ENCODE assay signal across 19 mouse cellular contexts in the genomic region with DNA sequence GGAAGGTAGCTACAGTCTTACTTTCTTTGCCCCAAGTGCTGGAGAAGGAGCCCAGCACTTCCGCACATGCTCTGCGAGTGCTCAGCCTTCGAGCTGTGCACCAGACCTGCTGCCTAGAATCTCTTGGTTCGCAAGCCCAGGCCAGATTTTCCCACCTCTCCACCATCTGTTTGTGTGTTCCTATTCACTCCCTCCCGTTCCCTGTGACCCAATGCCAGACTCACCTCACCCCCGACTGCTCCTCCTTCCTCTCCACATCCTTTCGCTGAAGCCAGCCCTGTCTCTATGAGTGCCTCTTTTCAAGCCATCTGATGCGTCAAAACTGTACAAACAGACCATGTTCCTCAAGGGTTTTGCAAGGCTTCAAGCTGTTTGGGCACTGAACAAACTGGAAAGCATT.
DNase-seq lines count a peak whose midpoint lies in the region; ATAC-seq lines count a peak whose summit lies in the region.
"Had no signal": no experiment of that assay in that cellular context is flagged by ENCODE, and none has a peak within 500 bp of the region (broad histone marks: within the 10 kb centered on the region; RNA-seq: fewer than 3 reads in every experiment).

No protein-coding gene starts in this region.

- peak; percentile 89 for ATAC-seq in cerebellum, adult (ENCODE audit: insufficient number of reproducible peaks, low FRiP score, low TSS enrichment)
- ATAC-seq: activated CD4-positive, CD25-positive, alpha-beta regulatory T cell, adult 4 months; forebrain, embryonic 16.5 days; inflammation-experienced regulatory T-cells, adult 6 months; liver, embryonic 12.5 days; liver, postnatal 0 days had no signal

- no peak for DNase-seq in cerebellum, postnatal 4 days (ENCODE audit: low spot score in 2 of 2)
- DNase-seq in brain, adult 2 months (ENCODE audit: low read depth, low spot score) = peak; percentile 99
- peak; percentile 85 for DNase-seq in cerebellum, adult 8-10 months
- DNase-seq in cerebellum, postnatal 25 days = peak; percentile 86 to 91
- no peak for DNase-seq in lung, postnatal 10 days
- DNase-seq in lung, postnatal 14 days = no peak
- DNase-seq: adrenal gland, adult 2 months; gastrocnemius, adult 2 months; gastrocnemius, postnatal 36 days; heart, adult 2 months; heart, postnatal 14 days; kidney, adult 11 months; kidney, postnatal 14 days; liver, postnatal 0 days had no signal

Comparison
In these comparisons a context has a peak if more than half of its experiments do, and no peak if none do; other contexts are left out.
1. DNase-seq: peak in brain, adult 2 months (single experiment), cerebellum, adult 8-10 months (single experiment) and cerebellum, postnatal 25 days (2 of 2); none in cerebellum, postnatal 4 days (0 of 2), lung, postnatal 10 days (single experiment) and lung, postnatal 14 days (single experiment).